Mouse (Mus musculus): ENCODE measurements around the gene Rpgrip1l. TPM values are rescaled to one million over a fixed set of nuclear protein-coding genes. Genes with fewer than 3 reads are reported as not detected.

Rpgrip1l gene
- total RNA-seq (2023; ENCODE audit: inconsistent age) = 7.6 to 11.5 TPM (median 8.6 TPM) in 4 replicates

DNA sequence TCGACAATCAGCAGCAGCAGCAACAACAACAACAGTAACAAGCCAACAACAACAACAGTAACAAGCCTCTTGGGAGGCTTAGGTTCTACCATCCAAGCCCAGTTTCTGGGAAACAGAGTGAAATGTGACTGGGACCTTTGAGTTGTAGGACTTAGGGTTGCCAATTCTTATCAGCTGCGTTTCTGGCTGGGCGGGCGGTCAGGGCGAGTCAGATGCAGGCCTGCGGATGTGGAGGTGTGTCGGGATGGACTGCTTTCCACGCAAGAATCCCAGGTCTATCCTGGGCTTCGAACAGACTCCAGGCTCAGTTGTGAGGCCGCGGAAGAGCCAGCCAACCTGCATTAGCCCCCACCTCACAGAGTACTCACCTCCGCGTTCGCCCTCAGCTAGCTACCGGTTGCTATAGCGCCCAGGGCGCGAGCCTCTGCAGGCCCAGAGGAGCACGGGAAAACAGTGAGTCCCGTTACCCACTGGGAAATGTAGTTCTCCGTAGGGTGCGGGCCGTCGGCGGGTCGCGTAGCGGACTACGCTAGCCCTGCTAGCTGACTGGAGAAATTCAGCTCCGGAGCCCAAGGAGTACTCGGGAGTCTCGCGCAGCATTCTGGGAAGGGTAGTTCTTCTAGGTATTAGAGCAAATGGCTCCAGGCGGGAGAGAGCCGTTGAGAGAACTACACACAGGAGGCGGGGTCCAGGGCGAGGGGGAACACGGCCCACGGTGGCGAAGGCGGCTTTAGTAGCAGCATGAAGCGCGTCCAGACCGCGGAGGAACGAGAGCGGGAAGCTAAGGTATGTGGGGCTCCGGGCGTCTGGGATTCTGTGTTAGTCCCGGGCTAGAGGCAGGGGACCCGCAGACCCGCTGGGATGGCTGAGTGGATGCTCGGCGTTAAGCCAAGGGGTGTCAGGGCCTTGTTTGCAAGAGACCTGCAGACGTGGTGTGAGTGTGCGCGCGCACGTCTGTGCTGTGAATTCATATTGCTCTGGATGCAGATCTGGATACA lies at the start of gene Rpgrip1l, which contains the start of gene Fto:
Gene Rpgrip1l, minus strand, starts transcription at position 428 of the 998 bp plus-strand sequence.
Gene Fto, plus strand, starts transcription at position 691 of the 998 bp plus-strand sequence.

DNA sequence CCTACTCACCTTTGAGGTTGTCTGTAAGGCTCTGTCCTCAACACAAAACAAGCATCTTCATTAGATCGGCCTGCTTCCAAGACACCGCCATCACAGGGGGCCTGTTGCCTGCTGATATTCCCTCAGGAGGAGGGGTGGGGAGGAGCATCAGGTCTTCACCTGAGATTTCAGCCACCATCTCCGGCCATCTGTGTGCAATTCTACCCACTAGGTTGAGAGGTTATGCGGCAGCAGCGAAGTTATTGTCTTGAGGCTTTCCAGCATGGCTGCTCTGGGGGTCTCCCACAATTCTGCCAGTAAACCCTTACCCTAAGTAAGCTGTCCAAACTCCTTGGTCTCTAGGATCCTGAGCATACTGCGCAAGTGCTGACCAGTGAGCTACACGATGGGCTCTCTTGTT lies 113.2 kb downstream of the Rpgrip1l start, which contains the start of gene Aktip:
Gene Aktip, minus strand, starts transcription at position 101 of the 400 bp plus-strand sequence.

Other genes starting within 250 kb of the Rpgrip1l start
- 65.6 to 77.5 TPM (median 66.1 TPM) in 4 replicates for gene Rbl2, start 243.2 kb downstream of the Rpgrip1l start, total RNA-seq (2023; ENCODE audit: inconsistent age)
- 10.1 to 18.2 TPM (median 16.4 TPM) in 4 replicates for gene Aktip, start 113.3 kb downstream of the Rpgrip1l start, total RNA-seq (2023; ENCODE audit: inconsistent age)
- 51.4 to 58.3 TPM (median 57.8 TPM) in 4 replicates for gene Fto, start 263 bp upstream of the Rpgrip1l start, total RNA-seq (2023; ENCODE audit: inconsistent age)